Mouse (Mus musculus) adrenal gland (tissue): Measurements from ENCODE around the gene Stpg2.
"Not testable (repeated sequence)": the region's sequence is repeated elsewhere in the genome, so short reads cannot be mapped to it uniquely, and the experiment has no call there.

Source experiments
- intact Hi-C: fragments of 180-260 bp; cut with DNase I; formaldehyde crosslinking; loops from one replicate; pipeline ENCODE4 v1.15.1; 2025

Gene Stpg2

DNA sequence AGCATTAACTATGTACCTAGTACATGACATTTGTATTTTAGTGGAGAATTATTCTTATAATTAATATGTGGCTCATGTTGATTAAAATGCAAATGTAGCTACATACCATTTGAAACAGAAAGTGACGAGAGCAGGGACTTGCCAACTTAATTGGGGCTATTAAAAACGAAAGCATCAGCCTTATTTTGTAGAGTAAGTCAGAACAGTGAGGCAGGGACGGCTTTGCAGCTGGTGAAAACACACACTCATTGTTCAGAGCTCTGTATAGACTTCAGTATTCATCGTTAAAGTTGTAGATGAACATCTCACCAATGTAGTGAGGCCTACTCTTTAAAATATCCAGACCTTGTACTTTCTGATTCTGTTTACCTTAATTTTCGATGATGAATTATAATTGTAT, 213.6 kb downstream of the Stpg2 start:
- intact Hi-C loops: no loop called here

GRCm38 (mm10) chr3:139442170-139442569, 236.7 kb downstream of the Stpg2 start:
- intact Hi-C loops: no loop called here

DNA sequence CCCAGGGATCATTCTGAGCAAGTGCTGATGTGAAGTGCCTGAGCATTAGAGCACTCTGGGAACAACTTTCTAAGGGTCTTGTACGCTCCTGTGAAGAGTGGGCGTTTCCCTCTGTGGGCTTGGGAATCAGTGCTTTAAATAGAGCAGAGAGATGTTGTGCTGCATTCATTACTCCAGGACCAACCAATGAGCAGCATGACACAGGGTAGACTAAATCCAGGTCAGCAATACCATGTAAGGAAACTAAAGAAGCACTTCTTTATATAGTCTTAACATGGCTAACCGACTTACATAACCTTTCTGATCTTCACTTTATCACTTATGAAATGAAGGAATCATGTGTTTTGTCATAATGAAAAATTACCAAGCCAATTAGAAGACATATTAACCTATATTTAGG, 290.4 kb downstream of the Stpg2 start:
- intact Hi-C loops: no loop called here

DNA sequence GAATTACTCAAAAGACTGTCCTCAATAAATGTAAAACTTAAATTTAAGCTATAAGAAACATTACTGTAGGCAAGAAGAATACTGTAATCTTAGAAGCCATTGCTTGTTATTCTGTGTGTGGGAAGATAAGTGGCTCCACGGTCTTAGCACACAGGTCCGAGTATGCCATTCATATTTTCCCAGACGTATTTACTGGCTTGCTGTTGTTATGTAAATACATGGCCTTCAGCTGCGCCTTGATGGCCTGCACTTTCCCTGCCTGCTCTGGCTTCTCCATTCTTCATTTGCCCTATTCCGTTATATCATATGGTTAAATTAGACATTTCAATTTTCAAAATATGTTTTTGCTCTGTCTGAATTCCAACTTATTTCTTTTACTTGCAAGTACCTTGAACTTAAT, 296.7 kb downstream of the Stpg2 start:
- intact Hi-C loops: no loop called here

GRCm38 (mm10) chr3:139509275-139509985, 303.9 kb downstream of the Stpg2 start:
- intact Hi-C loops: no loop called here

- intact Hi-C loops: no loop called here
Observed at GRCm38 (mm10) chr3:139578496-139578895, 373.0 kb downstream of the Stpg2 start.

- intact Hi-C loops: no loop called here
Observed at GRCm38 (mm10) chr3:139581298-139581697, 375.8 kb downstream of the Stpg2 start.

DNA sequence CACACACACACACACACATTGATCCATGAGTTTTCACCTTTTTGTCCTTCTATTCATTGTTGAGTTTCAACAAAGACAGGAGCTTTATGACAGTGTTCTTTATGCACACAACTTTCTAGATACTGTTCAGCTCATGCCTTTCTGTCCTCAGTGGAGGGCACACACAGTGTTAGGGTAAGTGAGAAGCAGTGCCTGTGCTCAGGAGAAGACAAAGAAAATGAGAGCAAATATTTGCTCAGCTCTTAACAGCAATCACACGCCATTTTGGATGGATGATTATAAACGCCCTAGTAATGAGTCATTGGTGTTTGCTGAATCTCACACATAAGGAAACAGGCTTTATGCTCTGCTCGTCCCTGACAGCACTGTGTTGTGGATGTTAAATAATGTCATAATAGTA, 394.0 kb downstream of the Stpg2 start:
- intact Hi-C loops: no loop called here

GRCm38 (mm10) chr3:139608267-139608666, 402.8 kb downstream of the Stpg2 start:
- intact Hi-C loops: not testable (repeated sequence)

DNA sequence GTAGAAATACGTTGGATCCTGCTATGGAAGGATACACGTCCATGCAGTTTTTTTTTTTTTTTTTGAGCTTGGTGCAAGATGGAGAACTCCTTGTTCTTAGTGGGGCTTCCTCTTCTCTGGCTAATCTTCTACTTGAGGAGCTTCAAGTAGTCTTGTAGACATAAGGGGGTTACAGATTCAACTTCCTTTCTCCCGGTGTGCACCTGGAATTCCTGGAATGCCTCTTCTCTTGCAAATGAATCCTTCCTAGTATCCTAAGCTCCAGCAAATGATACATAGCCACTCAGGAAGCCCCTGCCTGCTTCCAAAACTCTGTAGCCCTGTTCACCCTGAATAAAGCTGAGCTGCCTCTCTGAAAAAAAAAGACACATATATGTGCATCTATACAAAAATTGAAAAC, 409.1 kb downstream of the Stpg2 start:
- intact Hi-C loops: no loop called here

DNA sequence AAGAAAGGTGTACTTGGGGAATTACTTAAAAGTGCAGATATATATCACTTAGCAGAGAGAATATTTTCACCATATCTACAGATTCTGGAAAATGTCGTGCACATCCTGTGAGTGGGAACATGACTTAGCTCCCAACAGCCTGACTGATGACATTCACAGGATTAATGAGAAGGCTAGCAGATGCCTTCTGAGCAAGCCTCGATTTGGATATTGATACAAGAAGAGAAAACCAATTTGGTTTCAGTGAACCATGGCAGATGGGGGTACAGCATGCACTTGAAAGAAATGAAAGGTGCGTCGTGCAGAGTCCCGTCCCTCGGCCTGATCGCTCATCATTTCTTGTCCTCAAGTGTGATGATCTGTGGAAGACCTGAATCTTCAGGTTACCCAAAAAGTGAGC, 410.3 kb downstream of the Stpg2 start:
- intact Hi-C loops: no loop called here

- intact Hi-C loops: no loop called here
Observed at GRCm38 (mm10) chr3:139637887-139638286, 432.4 kb downstream of the Stpg2 start.

GRCm38 (mm10) chr3:139651505-139651904, 446.0 kb downstream of the Stpg2 start:
- intact Hi-C loops: no loop called here

GRCm38 (mm10) chr3:139659416-139659815, 453.9 kb downstream of the Stpg2 start:
- intact Hi-C loops: no loop called here

- intact Hi-C loops: no loop called here
Observed at GRCm38 (mm10) chr3:139662241-139662640, 456.7 kb downstream of the Stpg2 start.

DNA sequence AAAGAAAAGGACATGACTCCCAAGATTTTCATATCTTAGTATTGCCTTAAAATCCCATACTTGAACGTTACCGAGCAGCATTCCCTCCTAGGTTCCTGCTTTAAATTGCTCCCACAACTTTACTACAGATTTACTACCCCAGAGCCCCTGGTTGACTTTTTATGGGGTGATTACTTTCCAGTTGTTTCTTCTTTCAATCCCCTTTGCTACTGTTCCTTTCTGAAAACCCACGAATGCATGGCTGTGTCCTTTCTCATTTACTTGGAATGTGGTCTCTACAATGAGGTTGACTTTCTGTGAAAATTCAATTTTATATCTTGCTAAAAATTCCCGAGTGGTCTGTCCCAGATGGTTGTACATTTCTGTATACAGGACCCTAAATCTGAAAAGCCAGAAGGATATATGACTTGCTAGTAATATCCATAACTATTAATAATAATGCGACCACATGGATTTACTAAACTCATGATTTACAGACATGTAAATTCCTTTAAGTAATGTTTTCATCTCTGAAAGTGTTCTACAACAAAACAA, 458.3 kb downstream of the Stpg2 start:
- intact Hi-C loops: no loop called here

GRCm38 (mm10) chr3:139665047-139665446, 459.6 kb downstream of the Stpg2 start:
- intact Hi-C loops: no loop called here

- intact Hi-C loops: no loop called here
Observed at GRCm38 (mm10) chr3:139676192-139676591, 470.7 kb downstream of the Stpg2 start.

DNA sequence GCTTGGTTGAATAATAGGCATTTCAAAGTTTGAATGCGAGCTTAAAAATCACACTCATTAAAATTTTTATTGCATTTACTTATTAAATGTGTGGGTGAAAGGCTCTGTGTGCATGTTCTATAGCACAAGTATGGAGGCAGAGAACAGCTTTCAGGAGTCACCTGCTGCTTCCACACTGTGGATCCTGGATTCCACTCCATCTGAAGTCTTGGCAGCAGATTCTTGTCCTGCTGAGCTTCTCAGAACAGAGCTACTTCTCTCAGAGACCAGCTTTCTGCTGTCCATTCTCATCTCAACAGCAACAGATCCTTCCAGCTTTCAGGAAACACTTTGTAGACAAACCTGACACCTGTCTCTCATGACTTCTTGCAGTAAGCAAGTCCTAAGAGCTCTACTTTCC, 471.2 kb downstream of the Stpg2 start:
- intact Hi-C loops: no loop called here

DNA sequence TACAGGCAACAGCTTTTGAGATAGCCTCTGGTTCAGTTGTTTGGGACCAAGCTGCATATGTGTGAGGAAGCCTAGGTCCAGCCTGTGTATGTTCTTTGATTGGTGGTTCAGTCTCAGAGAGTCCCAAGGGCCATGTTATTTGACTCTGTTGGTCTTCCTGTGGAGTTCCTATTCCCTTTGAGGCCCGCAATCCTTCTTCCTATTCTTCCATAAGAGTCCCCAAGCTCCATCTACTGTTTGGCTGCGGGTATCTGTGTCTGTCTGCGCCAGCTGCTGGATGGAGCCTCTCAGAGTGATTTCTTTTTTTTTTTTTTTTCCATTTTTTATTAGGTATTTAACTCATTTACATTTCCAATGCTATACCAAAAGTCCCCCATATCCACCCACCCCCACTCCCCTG, 498.7 kb downstream of the Stpg2 start:
- intact Hi-C loops: not testable (repeated sequence)

GRCm38 (mm10) chr3:139707396-139707795, 501.9 kb downstream of the Stpg2 start:
- intact Hi-C loops: not testable (repeated sequence)

DNA sequence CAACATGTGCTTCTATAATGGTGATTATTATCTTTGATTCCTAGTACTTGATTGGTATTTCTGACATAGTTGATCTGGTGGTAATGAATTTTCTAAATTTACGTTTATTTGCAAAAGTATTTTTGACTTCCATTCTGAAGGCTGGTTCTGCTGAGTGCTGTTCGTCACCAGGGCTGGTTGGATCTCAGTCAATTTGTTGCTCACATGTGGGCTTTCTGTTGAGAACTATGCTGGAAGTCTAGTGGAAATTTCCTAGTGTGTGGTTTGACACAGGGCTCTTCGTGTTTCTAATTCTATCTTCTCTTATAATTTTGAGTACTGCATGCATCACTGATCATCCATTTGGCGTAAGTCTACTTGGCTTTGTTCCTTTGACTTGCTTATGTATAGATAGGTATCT, 504.3 kb downstream of the Stpg2 start:
- intact Hi-C loops: no loop called here

DNA sequence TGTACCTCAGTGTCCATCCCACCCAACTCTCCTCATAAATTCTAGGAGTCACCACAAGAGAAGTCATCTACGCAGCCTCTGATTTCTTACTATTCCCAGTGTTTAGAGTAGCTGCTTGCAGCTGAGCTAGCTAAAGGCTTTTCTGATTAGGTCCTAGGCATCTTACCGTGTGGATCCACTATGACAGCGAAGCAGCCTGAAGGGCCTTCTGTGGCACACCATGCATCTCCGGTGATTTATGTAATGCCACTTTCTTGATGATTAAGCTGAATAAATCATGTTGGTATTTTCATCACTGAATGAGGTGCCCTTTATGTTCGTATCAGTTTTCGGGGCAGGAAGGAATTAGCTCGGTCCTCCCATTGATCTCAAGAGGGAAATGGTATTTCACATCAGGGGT, 523.3 kb downstream of the Stpg2 start:
- intact Hi-C loops: no loop called here
